Mouse (Mus musculus): Measurements from ENCODE around the gene Trak1. TPM values are rescaled to one million over a fixed set of nuclear protein-coding genes. Genes with fewer than 3 reads are reported as not detected.
"Not testable (repeated sequence)": the region's sequence is repeated elsewhere in the genome, so short reads cannot be mapped to it uniquely, and the experiment has no call there.

Gene Trak1
- polyA plus RNA-seq, 1 experiment = 35.9 TPM

- DNase-seq (ENCODE audit: low spot score) = no peak
Measured at GRCm38 (mm10) chr9:121429592-121429991, 132.3 kb downstream of the Trak1 start.

GRCm38 (mm10) chr9:121430379-121430778 lies 133.1 kb downstream of the Trak1 start:
- no peak for DNase-seq (ENCODE audit: low spot score)

- no peak for DNase-seq (ENCODE audit: low spot score)
Measured at GRCm38 (mm10) chr9:121433745-121434528, 136.6 kb downstream of the Trak1 start.

GRCm38 (mm10) chr9:121435332-121435956 lies 138.1 kb downstream of the Trak1 start:
- DNase-seq (ENCODE audit: low spot score) = no peak

- no peak for DNase-seq (ENCODE audit: low spot score)
Measured at GRCm38 (mm10) chr9:121436501-121436900, 139.2 kb downstream of the Trak1 start.

GRCm38 (mm10) chr9:121442145-121442544 lies 144.8 kb downstream of the Trak1 start:
- DNase-seq (ENCODE audit: low spot score) = no peak

GRCm38 (mm10) chr9:121443696-121444366 lies 146.5 kb downstream of the Trak1 start:
- DNase-seq (ENCODE audit: low spot score) = no peak

GRCm38 (mm10) chr9:121444367-121444707 lies 147.0 kb downstream of the Trak1 start:
- DNase-seq (ENCODE audit: low spot score) = no peak

GRCm38 (mm10) chr9:121445364-121445763 lies 148.1 kb downstream of the Trak1 start:
- no peak for DNase-seq (ENCODE audit: low spot score)

- DNase-seq (ENCODE audit: low spot score) = no peak
Measured at GRCm38 (mm10) chr9:121446431-121446831, 149.1 kb downstream of the Trak1 start.

- DNase-seq (ENCODE audit: low spot score) = not testable (repeated sequence)
Measured at GRCm38 (mm10) chr9:121452342-121452942, 155.1 kb downstream of the Trak1 start.

GRCm38 (mm10) chr9:121454891-121455290 lies 157.6 kb downstream of the Trak1 start:
- DNase-seq (ENCODE audit: low spot score) = no peak

GRCm38 (mm10) chr9:121456739-121457515 lies 159.6 kb downstream of the Trak1 start:
- no peak for DNase-seq (ENCODE audit: low spot score)

GRCm38 (mm10) chr9:121458466-121458865 lies 161.2 kb downstream of the Trak1 start:
- no peak for DNase-seq (ENCODE audit: low spot score)

GRCm38 (mm10) chr9:121459950-121460349 lies 162.6 kb downstream of the Trak1 start:
- DNase-seq (ENCODE audit: low spot score) = no peak

- no peak for DNase-seq (ENCODE audit: low spot score)
Measured at GRCm38 (mm10) chr9:121460527-121460926, 163.2 kb downstream of the Trak1 start.

GRCm38 (mm10) chr9:121467460-121467859 lies 170.2 kb downstream of the Trak1 start:
- DNase-seq (ENCODE audit: low spot score) = no peak

- DNase-seq (ENCODE audit: low spot score) = no peak
Measured at GRCm38 (mm10) chr9:121469711-121470110, 172.4 kb downstream of the Trak1 start.

- DNase-seq (ENCODE audit: low spot score) = no peak
Measured at GRCm38 (mm10) chr9:121474771-121475170, 177.5 kb downstream of the Trak1 start.

GRCm38 (mm10) chr9:121475488-121476452 lies 178.5 kb downstream of the Trak1 start:
- DNase-seq (ENCODE audit: low spot score) = no peak

Measured in urinary bladder, adult 2 months (tissue).